Mouse (Mus musculus) macrophage (primary cell): ENCODE results near the gene Kcnh2. TPM values are rescaled to one million over a fixed set of nuclear protein-coding genes. Genes with fewer than 3 reads are reported as not detected.

Source experiments
- H3K27ac ChIP-seq: fragments of 350-480 bp; formaldehyde crosslinking; 2 replicates; pipeline ENCODE4 v1.9.0; 2021
- H3K36me3 ChIP-seq: fragments of 350-480 bp; formaldehyde crosslinking; 2 replicates; pipeline ENCODE4 v1.9.0; 2021; ENCODE audit errors: inconsistent target
- H3K4me3 ChIP-seq: fragments of 350-480 bp; formaldehyde crosslinking; 2 replicates; pipeline ENCODE4 v1.9.0; 2021; ENCODE audit errors: inconsistent target
- H3K79me2 ChIP-seq: fragments of 350-480 bp; formaldehyde crosslinking; 2 replicates; pipeline ENCODE4 v1.9.0; 2021; ENCODE audit errors: inconsistent target
- WGBS: methylation state at CpG from one replicate; pipeline ENCODE4 v1.1.7; 2026; ENCODE audit warnings: inconsistent platforms; ENCODE audit not compliant: missing documents; 5-methylcytosine and 5-hydroxymethylcytosine counted together
- polyA plus RNA-seq: library from polyadenylated mRNA; stranded (reverse); fragments of 250-400 nt; gene quantifications from 3 replicates; pipeline ENCODE4 v1.2.4, GENCODE M21; 2018; ENCODE audit warnings: inconsistent platforms

Kcnh2 gene
- polyA plus RNA-seq, 1 experiment from 2014 or later = not detected

GRCm38 (mm10) chr5:24346313-24346712, 5.1 kb downstream of the Kcnh2 start:
- no peak overlapping the region for H3K4me3 ChIP-seq
- no peaks in the 10 kb centered on the region for H3K36me3 ChIP-seq
- H3K27ac ChIP-seq = no peak overlapping the region
- H3K79me2 ChIP-seq = no peaks in the 10 kb centered on the region
- WGBS = 97% methylated on average over 7 of the region's 7 CpGs

- H3K79me2 ChIP-seq = no peaks in the 10 kb centered on the region
- no peak overlapping the region for H3K27ac ChIP-seq
- no peak overlapping the region for H3K4me3 ChIP-seq
- WGBS = 16% methylated on average over 11 of the region's 12 CpGs
- H3K36me3 ChIP-seq = no peaks in the 10 kb centered on the region
Observed at GRCm38 (mm10) chr5:24344477-24345051, 6.8 kb downstream of the Kcnh2 start.

GRCm38 (mm10) chr5:24343977-24344436, 7.4 kb downstream of the Kcnh2 start:
- H3K36me3 ChIP-seq = no peaks in the 10 kb centered on the region
- no peaks in the 10 kb centered on the region for H3K79me2 ChIP-seq
- no peak overlapping the region for H3K27ac ChIP-seq
- no peak overlapping the region for H3K4me3 ChIP-seq
- WGBS = 48% methylated on average over 2 of the region's 2 CpGs

- H3K4me3 ChIP-seq = no peak overlapping the region
- no peak overlapping the region for H3K27ac ChIP-seq
- no peaks in the 10 kb centered on the region for H3K36me3 ChIP-seq
- H3K79me2 ChIP-seq = no peaks in the 10 kb centered on the region
Observed at GRCm38 (mm10) chr5:24343379-24343778, 8.0 kb downstream of the Kcnh2 start.

GRCm38 (mm10) chr5:24342966-24343365, 8.4 kb downstream of the Kcnh2 start:
- Histone ChIP-seq H3K36me3 (no peaks in the 10 kb centered on the region), H3K79me2 (no peaks in the 10 kb centered on the region), H3K27ac (no peak overlapping the region), H3K4me3 (no peak overlapping the region)
- WGBS = 89% methylated on average over 8 of the region's 8 CpGs

- WGBS = 93% methylated on average over 14 of the region's 14 CpGs
- H3K27ac ChIP-seq = no peak overlapping the region
- no peaks in the 10 kb centered on the region for H3K36me3 ChIP-seq
- no peaks in the 10 kb centered on the region for H3K79me2 ChIP-seq
- H3K4me3 ChIP-seq = no peak overlapping the region
Observed at GRCm38 (mm10) chr5:24342205-24342963, 9.0 kb downstream of the Kcnh2 start.

- no peak overlapping the region for H3K4me3 ChIP-seq
- 0% methylated on average over 2 of the region's 2 CpGs for WGBS
- H3K36me3 ChIP-seq = no peaks in the 10 kb centered on the region
- H3K79me2 ChIP-seq = no peaks in the 10 kb centered on the region
- no peak overlapping the region for H3K27ac ChIP-seq
Observed at GRCm38 (mm10) chr5:24337821-24338220, 13.6 kb downstream of the Kcnh2 start.

GRCm38 (mm10) chr5:24337366-24337765, 14.0 kb downstream of the Kcnh2 start:
- Histone ChIP-seq H3K27ac (no peak overlapping the region), H3K4me3 (no peak overlapping the region), H3K36me3 (no peaks in the 10 kb centered on the region), H3K79me2 (no peaks in the 10 kb centered on the region)
- WGBS = 18% methylated on average over 9 of the region's 9 CpGs

- Histone ChIP-seq H3K27ac (no peak overlapping the region), H3K4me3 (no peak overlapping the region), H3K79me2 (no peaks in the 10 kb centered on the region), H3K36me3 (no peaks in the 10 kb centered on the region)
- 48% methylated on average over 3 of the region's 3 CpGs for WGBS
Observed at GRCm38 (mm10) chr5:24335888-24336511, 15.4 kb downstream of the Kcnh2 start.

- Histone ChIP-seq H3K4me3 (no peak overlapping the region), H3K36me3 (no peaks in the 10 kb centered on the region), H3K27ac (no peak overlapping the region), H3K79me2 (no peaks in the 10 kb centered on the region)
- WGBS = 79% methylated on average over 3 of the region's 3 CpGs
Observed at GRCm38 (mm10) chr5:24334749-24335148, 16.7 kb downstream of the Kcnh2 start.

- H3K27ac ChIP-seq = no peak overlapping the region
- H3K4me3 ChIP-seq = no peak overlapping the region
- H3K36me3 ChIP-seq = no peaks in the 10 kb centered on the region
- H3K79me2 ChIP-seq = no peaks in the 10 kb centered on the region
- 61% methylated on average over 4 of the region's 4 CpGs for WGBS
Observed at GRCm38 (mm10) chr5:24332401-24332800, 19.0 kb downstream of the Kcnh2 start.

GRCm38 (mm10) chr5:24329965-24330298, 21.5 kb downstream of the Kcnh2 start:
- Histone ChIP-seq H3K4me3 (no peak overlapping the region), H3K79me2 (no peaks in the 10 kb centered on the region), H3K36me3 (no peaks in the 10 kb centered on the region), H3K27ac (no peak overlapping the region)
- 48% methylated on average over 5 of the region's 5 CpGs for WGBS

GRCm38 (mm10) chr5:24329212-24329964, 22.0 kb downstream of the Kcnh2 start:
- Histone ChIP-seq H3K27ac (no peak overlapping the region), H3K4me3 (no peak overlapping the region), H3K79me2 (no peaks in the 10 kb centered on the region), H3K36me3 (no peaks in the 10 kb centered on the region)
- 8% methylated on average over 15 of the region's 27 CpGs for WGBS

GRCm38 (mm10) chr5:24328813-24329211, 22.6 kb downstream of the Kcnh2 start:
- no peaks in the 10 kb centered on the region for H3K79me2 ChIP-seq
- 72% methylated on average over 6 of the region's 6 CpGs for WGBS
- H3K4me3 ChIP-seq = no peak overlapping the region
- H3K27ac ChIP-seq = no peak overlapping the region
- H3K36me3 ChIP-seq = no peaks in the 10 kb centered on the region
